Mouse (Mus musculus): ENCODE measurements around the gene Stard7. TPM values are rescaled to one million over a fixed set of nuclear protein-coding genes. Genes with fewer than 3 reads are reported as not detected.

Gene Stard7
- polyA plus RNA-seq, 1 experiment: 45.7 TPM

DNA sequence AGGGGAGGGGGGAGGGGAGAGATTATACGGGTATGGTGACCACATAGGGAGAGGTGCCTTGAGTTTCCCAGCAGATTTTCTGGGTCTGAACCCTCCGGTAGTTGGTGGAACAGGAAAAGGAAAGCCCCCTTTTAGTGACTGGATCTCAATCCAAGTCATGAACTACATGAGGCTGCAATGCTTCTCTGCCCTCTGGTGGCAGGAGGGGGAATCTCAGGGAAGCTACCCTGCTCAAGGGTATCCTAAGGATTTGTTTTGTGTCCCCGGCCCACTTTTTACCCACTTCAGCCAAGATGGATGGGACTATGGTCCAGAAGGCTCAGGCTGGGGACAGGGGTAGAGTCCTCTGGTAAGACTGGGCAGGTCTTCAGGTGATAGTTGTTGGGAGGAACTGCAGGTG, 71.1 kb downstream of the Stard7 start:
- Histone ChIP-seq H3K9ac (ENCODE audit: low read depth, poor library complexity, severe bottlenecking) (no peak overlapping the region), H3K4me3 (ENCODE audit: low read depth, low read length) (no peak overlapping the region), H3K27me3 (ENCODE audit: control insufficient read depth, insufficient read depth, low read length, poor library complexity, severe bottlenecking) (no peaks in the 10 kb centered on the region; the same call in 1 of the 2 replicates), H3K4me1 (ENCODE audit: control insufficient read depth, insufficient read depth, low read length) (no peaks in the 10 kb centered on the region), H3K27ac (ENCODE audit: insufficient read depth, low read length) (no peak overlapping the region), H3K9me3 (replicated peaks; ENCODE audit: control insufficient read depth, insufficient read depth, low read length, poor library complexity, severe bottlenecking) (no peaks in the 10 kb centered on the region), H3K36me3 (ENCODE audit: control insufficient read depth, insufficient read depth, low read length, poor library complexity, severe bottlenecking) (no peaks in the 10 kb centered on the region)
- TF ChIP-seq POLR2A (IDR thresholded peaks at IDR 0.05; ENCODE audit: insufficient read depth, low read length) (no peak), CTCF (IDR thresholded peaks at IDR 0.05; ENCODE audit: low read depth, low read length) (peak; percentile 76)

DNA sequence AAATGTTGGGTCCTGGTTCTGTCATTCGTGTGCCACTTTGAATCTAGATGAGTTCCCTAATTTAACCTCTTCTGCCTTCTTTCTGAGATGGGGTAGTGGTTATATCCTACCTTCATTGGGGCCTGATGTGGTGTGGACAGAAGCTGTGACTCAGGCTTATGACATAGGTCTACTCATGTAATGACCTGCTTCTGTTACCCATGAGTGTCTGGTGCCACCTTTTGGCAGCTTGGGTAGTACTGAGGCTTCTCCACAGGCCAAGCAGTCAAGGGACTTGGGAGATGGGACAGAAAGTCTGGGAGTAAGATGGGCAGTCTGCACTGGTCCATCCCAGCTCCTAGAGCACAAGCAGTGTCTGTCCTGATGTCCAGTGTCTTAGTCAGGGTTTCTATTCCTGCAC, 76.3 kb downstream of the Stard7 start:
- Histone ChIP-seq H3K9me3 (replicated peaks; ENCODE audit: control insufficient read depth, insufficient read depth, low read length, poor library complexity, severe bottlenecking) (no peaks in the 10 kb centered on the region), H3K4me1 (ENCODE audit: control insufficient read depth, insufficient read depth, low read length) (no peaks in the 10 kb centered on the region), H3K9ac (ENCODE audit: low read depth, poor library complexity, severe bottlenecking) (no peak overlapping the region), H3K27me3 (ENCODE audit: control insufficient read depth, insufficient read depth, low read length, poor library complexity, severe bottlenecking) (no peaks in the 10 kb centered on the region), H3K27ac (ENCODE audit: insufficient read depth, low read length) (no peak overlapping the region), H3K36me3 (ENCODE audit: control insufficient read depth, insufficient read depth, low read length, poor library complexity, severe bottlenecking) (no peaks in the 10 kb centered on the region), H3K4me3 (ENCODE audit: low read depth, low read length) (no peak overlapping the region)
- TF ChIP-seq POLR2A (IDR thresholded peaks at IDR 0.05; ENCODE audit: insufficient read depth, low read length): no peak
- no peak for TF ChIP-seq CTCF (IDR thresholded peaks at IDR 0.05; ENCODE audit: low read depth, low read length)
- no peak for TF ChIP-seq EP300 (IDR thresholded peaks at IDR 0.05; ENCODE audit: insufficient read depth, low read depth, low read length)

DNA sequence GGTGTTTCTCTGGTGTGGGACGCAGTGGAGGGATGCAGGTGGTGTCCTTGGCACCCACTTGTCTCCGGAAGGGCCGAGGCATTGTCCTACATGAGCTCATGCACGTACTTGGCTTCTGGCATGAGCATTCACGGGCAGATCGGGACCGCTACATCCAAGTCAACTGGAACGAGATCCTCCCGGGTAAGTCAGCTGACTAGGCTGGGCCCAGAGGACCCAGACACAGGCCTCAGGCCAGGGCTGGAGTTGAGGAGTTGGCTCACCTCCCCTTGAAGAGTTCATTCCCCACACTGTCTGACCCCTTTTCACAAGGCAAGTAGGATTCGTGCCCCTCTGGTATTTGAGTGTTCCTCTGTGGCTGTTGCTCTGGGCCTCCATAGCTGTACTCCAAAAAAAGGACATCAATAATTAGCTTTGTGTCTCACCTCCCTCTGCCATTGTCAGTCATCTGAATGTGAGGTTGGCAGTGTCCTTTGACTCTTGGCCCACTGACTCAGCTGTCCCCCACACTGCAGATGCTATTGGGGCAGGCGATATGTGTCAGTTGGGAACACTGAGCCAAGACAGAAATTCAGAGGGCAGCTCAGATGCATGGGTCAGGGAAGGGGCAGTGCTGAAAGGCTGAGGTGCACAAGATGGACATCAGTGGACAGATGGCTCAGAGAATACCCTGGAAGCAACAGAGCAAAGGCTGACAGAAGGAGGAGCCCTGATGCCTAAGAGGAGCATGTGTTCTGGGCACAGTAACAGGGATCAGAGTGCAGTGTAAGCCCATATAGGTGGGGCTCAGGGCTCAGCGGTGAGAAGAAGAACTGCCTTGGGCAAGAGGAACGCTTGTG, 77.3 kb downstream of the Stard7 start:
- Histone ChIP-seq H3K36me3 (ENCODE audit: control insufficient read depth, insufficient read depth, low read length, poor library complexity, severe bottlenecking) (no peaks in the 10 kb centered on the region), H3K27ac (ENCODE audit: insufficient read depth, low read length) (no peak overlapping the region), H3K27me3 (ENCODE audit: control insufficient read depth, insufficient read depth, low read length, poor library complexity, severe bottlenecking) (no peaks in the 10 kb centered on the region), H3K9ac (ENCODE audit: low read depth, poor library complexity, severe bottlenecking) (no peak overlapping the region), H3K9me3 (replicated peaks; ENCODE audit: control insufficient read depth, insufficient read depth, low read length, poor library complexity, severe bottlenecking) (no peaks in the 10 kb centered on the region), H3K4me1 (ENCODE audit: control insufficient read depth, insufficient read depth, low read length) (no peaks in the 10 kb centered on the region), H3K4me3 (ENCODE audit: low read depth, low read length) (no peak overlapping the region)
- TF ChIP-seq POLR2A (IDR thresholded peaks at IDR 0.05; ENCODE audit: insufficient read depth, low read length) (no peak), CTCF (IDR thresholded peaks at IDR 0.05; ENCODE audit: low read depth, low read length) (no peak), EP300 (IDR thresholded peaks at IDR 0.05; ENCODE audit: insufficient read depth, low read depth, low read length) (no peak)

Other genes with a start within 250 kb of the Stard7 start
- gene Blvra, start 199.6 kb upstream of the Stard7 start, polyA plus RNA-seq (2011; ENCODE audit: insufficient read depth, insufficient read length, low read depth, missing spikeins): 14.8 and 18.3 TPM in 2 replicates
- gene Ncaph, start 136.3 kb upstream of the Stard7 start, polyA plus RNA-seq (2011; ENCODE audit: insufficient read depth, insufficient read length, low read depth, missing spikeins): 90.3 and 97.1 TPM in 2 replicates
- 9.1 and 10.2 TPM in 2 replicates for gene Itpripl1, start 126.8 kb upstream of the Stard7 start, polyA plus RNA-seq (2011; ENCODE audit: insufficient read depth, insufficient read length, low read depth, missing spikeins)
- 1.9 and 2.4 TPM in 2 replicates for gene 1810024B03Rik, start 61.9 kb upstream of the Stard7 start, polyA plus RNA-seq (2011; ENCODE audit: insufficient read depth, insufficient read length, low read depth, missing spikeins)
- gene Snrnp200, start 61.8 kb upstream of the Stard7 start, polyA plus RNA-seq (2011; ENCODE audit: insufficient read depth, insufficient read length, low read depth, missing spikeins): 137 and 143 TPM in 2 replicates
- gene Ciao1, start 22.4 kb upstream of the Stard7 start, polyA plus RNA-seq (2011; ENCODE audit: insufficient read depth, insufficient read length, low read depth, missing spikeins): 43.7 and 53.8 TPM in 2 replicates
- 21.7 and 22.3 TPM in 2 replicates for gene Tmem127, start 22.3 kb upstream of the Stard7 start, polyA plus RNA-seq (2011; ENCODE audit: insufficient read depth, insufficient read length, low read depth, missing spikeins)
- 0.61 and 1.9 TPM in 2 replicates for gene Dusp2, start 65.9 kb downstream of the Stard7 start, polyA plus RNA-seq (2011; ENCODE audit: insufficient read depth, insufficient read length, low read depth, missing spikeins)
- not detected in 2 replicates for gene Astl, start 68.4 kb downstream of the Stard7 start, polyA plus RNA-seq (2011; ENCODE audit: insufficient read depth, insufficient read length, low read depth, missing spikeins)
- 1.5 and 2.1 TPM in 2 replicates for gene Adra2b, start 93.0 kb downstream of the Stard7 start, polyA plus RNA-seq (2011; ENCODE audit: insufficient read depth, insufficient read length, low read depth, missing spikeins)
- 0.43 and 1.2 TPM in 2 replicates for gene Gpat2, start 155.0 kb downstream of the Stard7 start, polyA plus RNA-seq (2011; ENCODE audit: insufficient read depth, insufficient read length, low read depth, missing spikeins)
- 14.8 and 16.1 TPM in 2 replicates for gene Fahd2a, start 174.3 kb downstream of the Stard7 start, polyA plus RNA-seq (2011; ENCODE audit: insufficient read depth, insufficient read length, low read depth, missing spikeins)